Mouse (Mus musculus) right cerebral cortex, postnatal 25 days (tissue): ENCODE results near the gene Camta1.
A peak's percentile ranks its signal among the peaks of the same experiment; 100 is the strongest.

ENCODE experiments used
- DNase-seq: peaks from one replicate; pipeline ENCODE4 v3.0.0; 2022

Gene Camta1

GRCm38 (mm10) chr4:151672452-151672851, 189.2 kb downstream of the Camta1 start:
- no peak for DNase-seq

GRCm38 (mm10) chr4:151666411-151666901, 195.2 kb downstream of the Camta1 start:
- DNase-seq, result peak; percentile 59

GRCm38 (mm10) chr4:151661486-151661885, 200.2 kb downstream of the Camta1 start:
- DNase-seq, result no peak

DNA sequence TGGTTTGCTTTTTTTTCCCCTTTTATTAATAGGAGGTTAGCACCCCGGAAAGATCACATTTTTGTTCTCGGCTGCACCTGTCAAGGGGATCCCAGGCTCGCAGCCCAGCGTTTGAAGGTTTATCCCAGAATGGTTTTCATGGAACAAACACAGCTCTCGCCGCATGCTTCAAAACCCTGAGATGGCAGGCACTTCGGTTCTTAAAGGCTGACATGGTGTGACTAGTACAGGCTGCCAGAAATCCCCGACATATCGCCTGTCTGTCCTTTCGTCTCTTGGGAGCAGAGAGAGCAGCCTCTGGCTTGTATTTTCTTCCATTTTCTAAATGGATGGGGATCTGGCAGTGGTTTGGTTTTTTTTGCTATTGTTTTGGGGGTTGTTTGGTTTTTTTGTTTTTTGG, 205.2 kb downstream of the Camta1 start:
- DNase-seq, result no peak

- no peak for DNase-seq
These were observed 205.9 kb downstream of the Camta1 start for GRCm38 (mm10) chr4:151655637-151656385.

DNA sequence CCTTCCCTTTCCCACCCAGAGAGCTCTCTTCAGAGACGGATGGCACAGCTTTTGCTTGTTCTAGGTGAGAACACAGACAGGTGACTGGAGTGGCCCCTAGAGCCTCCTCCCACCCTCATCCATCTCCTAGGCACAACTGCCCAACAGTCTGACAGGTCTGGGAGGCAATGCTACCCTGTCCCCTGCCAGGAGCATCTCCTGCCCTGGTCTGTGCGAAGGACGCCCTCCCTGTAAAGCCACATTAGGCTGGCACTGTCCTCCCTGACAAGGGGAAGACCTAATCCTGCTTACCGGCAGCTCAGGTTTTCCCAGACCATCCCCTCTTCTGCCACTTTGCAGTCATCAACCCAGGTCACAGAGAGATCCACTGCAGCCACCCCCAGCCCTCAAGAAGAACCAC, 206.4 kb downstream of the Camta1 start:
- DNase-seq, result no peak

DNA sequence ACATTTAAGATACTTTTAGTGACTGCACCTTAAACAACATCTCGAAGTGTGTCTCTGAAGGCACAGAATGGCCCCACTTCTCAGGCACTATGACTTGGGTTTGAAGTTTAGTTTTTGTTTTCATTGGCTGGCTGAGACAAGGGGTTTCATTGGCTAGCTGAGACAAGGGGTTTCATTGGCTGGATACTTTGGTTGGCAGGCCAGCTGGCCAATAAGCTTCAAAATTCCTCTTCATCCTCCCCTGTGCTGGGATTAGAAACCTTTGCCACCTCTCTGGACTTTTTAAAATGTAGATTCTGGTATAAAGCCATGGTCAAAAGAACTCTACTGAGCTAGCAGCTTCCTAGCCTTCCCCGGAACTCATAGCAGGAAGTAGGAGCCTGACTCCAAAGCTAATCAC, 219.3 kb downstream of the Camta1 start:
- no peak for DNase-seq

GRCm38 (mm10) chr4:151640971-151641370, 220.7 kb downstream of the Camta1 start:
- DNase-seq, result peak; percentile 40

DNA sequence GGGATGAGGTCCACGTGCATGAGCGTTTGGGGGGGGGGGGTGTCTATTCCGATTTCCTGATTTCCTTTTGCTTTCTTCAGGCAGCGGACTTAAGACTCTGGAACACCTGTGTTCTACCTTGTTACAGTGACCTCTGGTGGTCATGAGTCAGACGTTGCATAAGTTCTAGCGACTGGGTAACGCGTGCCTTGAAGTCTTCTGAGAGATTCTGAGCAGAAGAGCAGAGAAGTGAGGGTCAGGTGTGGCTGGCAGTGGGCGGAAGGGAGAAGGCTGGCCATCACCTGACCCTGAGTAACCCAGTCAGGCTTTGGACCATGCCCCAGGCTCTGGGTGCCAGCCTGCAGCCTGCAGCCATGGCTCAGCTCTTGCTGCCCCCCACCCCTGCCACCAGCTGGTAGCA, 222.7 kb downstream of the Camta1 start:
- DNase-seq, result no peak

- no peak for DNase-seq
These were observed 224.3 kb downstream of the Camta1 start for GRCm38 (mm10) chr4:151637348-151637747.

DNA sequence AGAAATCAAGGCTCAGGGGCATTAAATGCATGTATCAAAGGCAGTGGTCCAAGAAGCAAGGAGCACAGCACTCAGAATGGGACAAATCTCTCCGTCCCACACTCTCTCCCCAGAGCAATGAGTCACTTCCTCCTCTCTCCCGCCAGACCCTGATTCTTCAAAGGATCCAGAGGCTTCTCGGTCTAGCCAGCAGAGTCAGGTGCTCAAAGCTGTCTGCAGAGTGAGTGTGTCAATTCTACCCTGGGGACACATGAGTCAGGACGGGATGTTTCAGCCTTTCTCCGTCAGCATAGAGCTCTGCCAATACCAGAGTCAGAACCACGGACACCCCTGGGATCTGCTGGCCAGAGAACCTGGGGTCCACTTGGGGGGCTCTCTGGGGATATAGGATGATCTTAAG, 226.9 kb downstream of the Camta1 start:
- DNase-seq, result no peak

DNA sequence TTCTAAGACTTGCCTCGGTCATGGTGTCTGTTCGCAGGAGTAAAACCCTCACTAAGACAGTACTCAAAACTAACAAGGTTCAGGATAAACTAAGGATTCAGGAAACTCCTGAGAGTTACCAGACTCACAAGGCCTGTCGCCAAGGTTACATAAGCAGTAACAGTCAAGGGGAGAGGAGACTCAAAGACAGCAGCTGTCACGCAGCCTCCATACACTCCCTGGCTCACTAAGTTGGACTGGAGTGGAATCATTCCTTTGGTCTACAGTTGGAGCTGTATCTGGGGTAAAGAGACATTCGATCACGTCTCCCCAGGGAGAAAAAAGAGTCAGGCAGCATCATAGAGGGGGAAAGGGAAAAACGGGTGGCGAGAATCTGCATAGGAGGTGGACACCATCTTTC, 227.9 kb downstream of the Camta1 start:
- DNase-seq, result no peak

GRCm38 (mm10) chr4:151632321-151632720, 229.4 kb downstream of the Camta1 start:
- no peak for DNase-seq

- DNase-seq, result no peak
These were observed 231.0 kb downstream of the Camta1 start for GRCm38 (mm10) chr4:151630664-151631063.

DNA sequence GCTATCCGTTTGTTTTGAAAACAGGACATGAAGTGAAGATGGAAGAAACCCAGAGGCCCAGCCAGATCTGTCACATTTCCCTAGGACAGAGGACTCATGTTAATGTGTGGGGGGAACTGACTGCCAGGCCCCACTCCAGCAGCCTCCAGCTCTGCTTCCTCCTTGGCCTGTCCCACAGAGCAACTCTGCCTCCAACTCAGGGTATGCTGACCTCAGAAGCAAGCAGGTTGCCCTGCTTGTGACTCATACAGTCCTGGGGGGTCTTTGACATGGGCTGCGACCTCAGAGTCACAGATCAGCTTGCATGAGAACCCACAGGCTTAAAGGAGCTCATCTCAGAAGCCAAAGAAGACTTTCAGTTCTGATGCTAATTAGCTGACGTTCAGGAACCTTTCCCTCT, 231.4 kb downstream of the Camta1 start:
- DNase-seq, result no peak

GRCm38 (mm10) chr4:151619541-151620016, 242.1 kb downstream of the Camta1 start:
- no peak for DNase-seq

DNA sequence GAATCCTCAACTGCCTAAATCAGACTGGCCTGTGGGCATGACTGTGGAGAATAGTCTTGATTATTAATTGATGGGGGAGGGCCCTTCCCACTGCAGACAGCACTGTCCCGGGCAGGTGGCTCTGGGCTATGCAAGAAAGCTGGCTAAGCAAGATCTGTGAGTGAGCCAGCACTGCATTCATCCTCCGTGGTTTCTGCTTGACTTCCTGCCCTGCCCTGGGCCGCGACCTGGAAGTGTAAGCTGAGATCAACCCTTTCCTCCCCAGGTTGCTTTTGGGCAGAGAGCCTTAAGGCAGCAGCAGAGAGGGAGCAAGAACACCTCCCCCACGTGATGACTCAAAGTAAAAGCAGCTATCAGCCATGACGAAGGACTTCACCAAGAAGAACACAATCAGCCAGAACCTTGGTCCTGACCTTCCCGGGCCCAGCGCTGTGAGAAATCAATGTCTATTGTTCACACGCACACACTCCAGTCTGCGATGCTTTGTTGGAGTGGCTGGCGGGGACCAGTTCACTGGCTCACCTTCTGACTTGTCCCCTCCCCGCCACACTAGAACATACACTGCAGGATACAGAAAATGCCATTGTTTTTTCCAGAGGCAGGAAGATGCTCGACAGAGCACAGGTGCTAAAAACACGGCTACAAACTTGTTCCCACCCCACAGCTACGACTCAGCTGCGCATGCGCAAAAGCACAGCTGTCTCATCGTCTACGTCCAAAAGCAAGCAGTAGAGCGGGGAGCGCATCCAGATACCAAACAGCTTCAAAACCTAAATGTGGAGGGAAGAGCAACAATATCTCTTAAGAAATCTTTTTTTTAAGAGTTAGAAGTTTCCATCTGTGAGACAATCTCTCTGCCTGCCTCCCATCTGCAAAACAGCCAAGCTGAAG, 243.0 kb downstream of the Camta1 start:
- DNase-seq, result peak; percentile 30

DNA sequence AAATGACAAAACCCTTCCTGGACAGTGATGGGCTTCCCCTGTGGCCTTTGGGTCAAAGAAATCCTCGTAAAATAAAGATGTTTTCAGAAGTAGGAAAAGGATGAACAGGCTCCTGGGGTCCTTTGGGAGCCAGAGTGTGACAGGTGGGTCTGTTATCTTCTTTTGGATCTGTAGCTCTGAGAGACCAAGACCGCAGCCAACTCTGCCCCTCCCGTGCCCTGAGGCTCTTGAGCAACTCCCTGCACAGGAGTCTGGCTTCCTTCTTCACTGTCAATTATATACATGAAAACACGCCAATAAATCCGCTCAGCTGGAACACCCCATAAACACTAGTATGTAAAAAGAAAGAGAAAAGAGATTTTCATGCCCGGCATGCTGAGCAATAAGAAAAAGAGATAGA, 250.1 kb downstream of the Camta1 start:
- DNase-seq, result no peak

DNA sequence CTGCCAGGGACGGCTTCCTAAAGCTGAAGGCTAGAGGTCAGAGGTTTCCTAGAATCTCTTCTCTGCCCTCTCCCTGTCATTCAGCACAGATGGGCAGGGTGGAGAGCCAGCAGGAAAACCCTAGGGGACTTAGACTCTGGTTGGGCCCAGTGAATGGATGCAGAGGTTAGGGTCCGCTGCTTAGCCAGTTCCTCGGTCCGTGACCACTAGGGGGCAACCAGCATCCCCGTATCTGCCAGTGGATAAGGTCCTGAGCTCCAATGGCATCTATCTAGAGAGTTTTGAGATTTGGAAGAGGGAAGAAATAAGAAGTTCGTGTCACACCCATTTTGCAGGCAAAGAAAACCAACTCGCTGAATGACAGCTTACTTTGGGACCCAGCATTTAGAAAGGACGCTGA, 251.4 kb downstream of the Camta1 start:
- DNase-seq, result peak; percentile 33

GRCm38 (mm10) chr4:151604907-151605306, 256.8 kb downstream of the Camta1 start:
- no peak for DNase-seq

DNA sequence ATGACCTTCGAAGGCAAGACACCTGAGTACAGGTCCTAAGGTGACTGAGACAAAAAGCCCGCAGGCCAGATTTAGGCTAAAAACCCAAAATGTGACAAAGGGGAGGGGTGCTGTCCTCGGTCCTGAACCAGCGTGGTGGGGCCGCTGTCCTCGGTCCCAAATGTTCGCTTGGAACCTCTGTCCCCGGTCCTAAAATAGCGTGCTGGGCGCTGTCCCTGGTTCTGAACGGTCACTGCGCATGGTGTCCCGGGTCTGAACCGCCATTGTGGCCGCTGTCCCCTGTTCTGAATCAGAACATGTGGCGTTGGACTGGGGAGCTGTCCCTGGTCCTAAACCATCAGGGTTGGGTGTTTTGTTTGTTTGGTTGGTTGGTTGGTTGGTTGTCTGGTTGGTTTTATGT, 257.2 kb downstream of the Camta1 start:
- peak; percentile 23 for DNase-seq

- no peak for DNase-seq
These were observed 258.1 kb downstream of the Camta1 start for GRCm38 (mm10) chr4:151603586-151603985.

- no peak for DNase-seq
These were observed 266.6 kb downstream of the Camta1 start for GRCm38 (mm10) chr4:151595116-151595515.

- DNase-seq, result peak; percentile 32
These were observed 268.6 kb downstream of the Camta1 start for GRCm38 (mm10) chr4:151593042-151593441.
